In genomic region chr5:5507701-5508225, GRCm38 (mm10) we compare ENCODE assay signal across 9 mouse cellular contexts. TPM values are rescaled to one million over a fixed set of nuclear protein-coding genes. Genes with fewer than 3 reads are reported as not detected.
DNase-seq lines count a peak whose midpoint lies in the region; ATAC-seq lines count a peak whose summit lies in the region.
"Had no signal": no experiment of that assay in that cellular context is flagged by ENCODE, and none has a peak within 500 bp of the region (broad histone marks: within the 10 kb centered on the region; RNA-seq: fewer than 3 reads in every experiment).

No protein-coding gene starts in this region.

- peak; percentile 35; the same call in 1 of the 2 replicates for ATAC-seq in heart, embryonic 11.5 days (replicated peaks; ENCODE audit: insufficient number of reproducible peaks, low FRiP score, low TSS enrichment)
- ATAC-seq in liver, embryonic 11.5 days (replicated peaks; ENCODE audit: low FRiP score): 0 out of 2 replicates have a peak, but pooled peaks have one; percentile 39
- peak; percentile 84 for ATAC-seq in neural tube, embryonic 11.5 days (ENCODE audit: insufficient read depth, low FRiP score, low TSS enrichment)

- DNase-seq in 416B (ENCODE audit: low read depth): peak; percentile 49
- peak; percentile 58 to 87 for DNase-seq in adrenal gland, adult (ENCODE audit: inconsistent age in 2 of 2, low spot score in 1 of 2)
- peak; percentile 82 for DNase-seq in embryo, embryonic 10.5 days (ENCODE audit: low spot score)
- peak; percentile 83 for DNase-seq in kidney, postnatal 10 days
- DNase-seq in liver, embryonic 11.5 days (ENCODE audit: low spot score): peak; percentile 46
- DNase-seq in neural tube, embryonic 11.5 days (ENCODE audit: low spot score): peak; percentile 76
- peak; percentile 10 to 65 for DNase-seq in urinary bladder, adult 18-20 months (ENCODE audit: low spot score in 2 of 2)

- no peaks in the 10 kb centered on the region for H3K27me3 ChIP-seq in heart, embryonic 11.5 days (ENCODE audit: control insufficient read depth, insufficient read depth, low read length)
- H3K27me3 ChIP-seq in liver, embryonic 11.5 days (replicated peaks; ENCODE audit: control insufficient read depth, insufficient read depth, low read length): no peaks in the 10 kb centered on the region
- H3K27me3 ChIP-seq in neural tube, embryonic 11.5 days (ENCODE audit: control insufficient read depth, insufficient read depth, low read length): no peaks in the 10 kb centered on the region
- H3K27me3 ChIP-seq: liver, embryonic 15.5 days had no signal

- H3K9me3 ChIP-seq in heart, embryonic 11.5 days (replicated peaks; ENCODE audit: control insufficient read depth, low read length): no peaks in the 10 kb centered on the region
- H3K9me3 ChIP-seq in liver, embryonic 11.5 days (ENCODE audit: control insufficient read depth, low read length): no peaks in the 10 kb centered on the region
- no peaks in the 10 kb centered on the region for H3K9me3 ChIP-seq in neural tube, embryonic 11.5 days (ENCODE audit: control insufficient read depth, low read length)
- H3K9me3 ChIP-seq: liver, embryonic 15.5 days had no signal

- no peak overlapping the region for H3K27ac ChIP-seq in heart, embryonic 11.5 days (ENCODE audit: low read depth, low read length)
- H3K27ac ChIP-seq in liver, embryonic 11.5 days (ENCODE audit: low read depth, low read length): no peak overlapping the region
- H3K27ac ChIP-seq in neural tube, embryonic 11.5 days (ENCODE audit: low read depth, low read length): no peak overlapping the region
- H3K27ac ChIP-seq: liver, embryonic 15.5 days had no signal

- no peak overlapping the region for H3K9ac ChIP-seq in heart, embryonic 11.5 days (ENCODE audit: low read depth, low read length)
- H3K9ac ChIP-seq in liver, embryonic 11.5 days (ENCODE audit: low read depth, low read length): no peak overlapping the region
- no peak overlapping the region for H3K9ac ChIP-seq in neural tube, embryonic 11.5 days (ENCODE audit: low read length)
- H3K9ac ChIP-seq: liver, embryonic 15.5 days had no signal

- H3K4me1 ChIP-seq in heart, embryonic 11.5 days (ENCODE audit: control insufficient read depth, insufficient read depth, low read length): no peaks in the 10 kb centered on the region
- H3K4me1 ChIP-seq in liver, embryonic 11.5 days (replicated peaks; ENCODE audit: control insufficient read depth, insufficient read depth, low read length): no peaks in the 10 kb centered on the region
- no peaks in the 10 kb centered on the region for H3K4me1 ChIP-seq in neural tube, embryonic 11.5 days (ENCODE audit: control insufficient read depth, insufficient read depth, low read length)
- H3K4me1 ChIP-seq: liver, embryonic 15.5 days had no signal

- no peak overlapping the region for H3K4me3 ChIP-seq in heart, embryonic 11.5 days (ENCODE audit: low read depth, low read length)
- no peak overlapping the region for H3K4me3 ChIP-seq in liver, embryonic 11.5 days (ENCODE audit: low read depth, low read length)
- H3K4me3 ChIP-seq in neural tube, embryonic 11.5 days (ENCODE audit: low read depth, low read length): no peak overlapping the region
- H3K4me3 ChIP-seq: liver, embryonic 15.5 days had no signal

- peaks cover 3% of the 10 kb centered on the region for H3K36me3 ChIP-seq in heart, embryonic 11.5 days (ENCODE audit: control insufficient read depth, insufficient read depth, low read length)
- H3K36me3 ChIP-seq in liver, embryonic 11.5 days (ENCODE audit: control insufficient read depth, insufficient read depth, low read length): no peaks in the 10 kb centered on the region; the same call in 1 of the 2 replicates
- no peaks in the 10 kb centered on the region for H3K36me3 ChIP-seq in neural tube, embryonic 11.5 days (ENCODE audit: control insufficient read depth, insufficient read depth, low read length)
- H3K36me3 ChIP-seq: liver, embryonic 15.5 days had no signal

- WGBS in heart, embryonic 11.5 days (ENCODE audit: insufficient replicate concordance): 64% methylated on average over 20 of the region's 20 CpGs
- WGBS in liver, embryonic 11.5 days: 72% methylated on average over 20 of the region's 20 CpGs
- 39% methylated on average over 20 of the region's 20 CpGs for WGBS in neural tube, embryonic 11.5 days

- no peak overlapping the region for H3K4me2 ChIP-seq in heart, embryonic 11.5 days
- H3K4me2 ChIP-seq in liver, embryonic 11.5 days: no peak overlapping the region
- H3K4me2 ChIP-seq in neural tube, embryonic 11.5 days (ENCODE audit: low read depth): peak overlapping the region; percentile 18
- H3K4me2 ChIP-seq: liver, embryonic 15.5 days had no signal

RNA-seq across cellular contexts. Expression of gene Cldn12, which starts 7.0 kb away (rescaled TPM):
- 18.5 and 20.3 TPM in 2 replicates for polyA plus RNA-seq in heart, embryonic 11.5 days (2014; fragmentation: Nextera tagmentation; extraction: Ambion mirVana)
- 14.1 and 16.9 TPM in 2 replicates for polyA plus RNA-seq in liver, embryonic 11.5 days (2014; fragmentation: Nextera tagmentation; extraction: Ambion mirVana)
- 38.1 and 40.0 TPM in 2 replicates for polyA plus RNA-seq in neural tube, embryonic 11.5 days (2014; fragmentation: Nextera tagmentation; extraction: Ambion mirVana)

RNA-seq across cellular contexts. Expression of gene 1700015F17Rik, which starts 28.8 kb away (rescaled TPM):
- polyA plus RNA-seq in heart, embryonic 11.5 days (2014; fragmentation: Nextera tagmentation; extraction: Ambion mirVana): not detected in 2 replicates
- polyA plus RNA-seq in liver, embryonic 11.5 days (2014; fragmentation: Nextera tagmentation; extraction: Ambion mirVana): not detected in 2 replicates
- polyA plus RNA-seq in neural tube, embryonic 11.5 days (2014; fragmentation: Nextera tagmentation; extraction: Ambion mirVana): not detected in 2 replicates
- polyA plus RNA-seq: liver, embryonic 15.5 days had no signal

RNA-seq across cellular contexts. Expression of gene Gtpbp10, which starts 51.6 kb away (rescaled TPM):
- 21.3 and 22.1 TPM in 2 replicates for polyA plus RNA-seq in heart, embryonic 11.5 days (2014; fragmentation: Nextera tagmentation; extraction: Ambion mirVana)
- 24.0 and 25.8 TPM in 2 replicates for polyA plus RNA-seq in liver, embryonic 11.5 days (2014; fragmentation: Nextera tagmentation; extraction: Ambion mirVana)
- polyA plus RNA-seq in neural tube, embryonic 11.5 days (2014; fragmentation: Nextera tagmentation; extraction: Ambion mirVana): 33.1 and 34.9 TPM in 2 replicates
